Mouse (Mus musculus): ENCODE results near the gene Mest. TPM values are rescaled to one million over a fixed set of nuclear protein-coding genes. Genes with fewer than 3 reads are reported as not detected.

Mest gene
- polyA plus RNA-seq, 1 experiment from 2014 or later: 1,412 TPM

- peak; percentile 80 for ATAC-seq (ENCODE audit: insufficient number of reproducible peaks, insufficient read depth, low FRiP score, low TSS enrichment, low read depth)
- peaks cover 33% of the 10 kb centered on the region for H3K4me1 ChIP-seq (replicated peaks)
- peak overlapping the region; percentile 83 for H3K27ac ChIP-seq
- WGBS: 76% methylated on average over 9 of the region's 9 CpGs
- no peaks in the 10 kb centered on the region for H3K36me3 ChIP-seq
- H3K27me3 ChIP-seq: no peaks in the 10 kb centered on the region
- no peak overlapping the region for H3K9ac ChIP-seq (replicated peaks)
- H3K4me3 ChIP-seq (replicated peaks): no peak overlapping the region
- H3K4me2 ChIP-seq: no peak overlapping the region
- H3K9me3 ChIP-seq: no peaks in the 10 kb centered on the region
Measured at GRCm38 (mm10) chr6:30703977-30704602, 19.3 kb upstream of the Mest start.

GRCm38 (mm10) chr6:30709115-30709514, 14.2 kb upstream of the Mest start:
- ATAC-seq (ENCODE audit: insufficient number of reproducible peaks, insufficient read depth, low FRiP score, low TSS enrichment, low read depth): no peak
- Histone ChIP-seq H3K9me3 (no peaks in the 10 kb centered on the region), H3K27me3 (no peaks in the 10 kb centered on the region), H3K9ac (replicated peaks) (peak overlapping the region; percentile 28), H3K4me1 (replicated peaks) (peaks cover 55% of the 10 kb centered on the region), H3K4me2 (peak overlapping the region; percentile 36), H3K36me3 (no peaks in the 10 kb centered on the region), H3K4me3 (replicated peaks) (0 out of 2 replicates have a peak overlapping the region, but pooled peaks have one; percentile 3), H3K27ac (peak overlapping the region; percentile 96)
- WGBS: 17% methylated on average over 6 of the region's 6 CpGs

GRCm38 (mm10) chr6:30710371-30711364, 12.7 kb upstream of the Mest start:
- peaks cover 63% of the 10 kb centered on the region for H3K4me1 ChIP-seq (replicated peaks)
- ATAC-seq (ENCODE audit: insufficient number of reproducible peaks, insufficient read depth, low FRiP score, low TSS enrichment, low read depth): peak; percentile 72; the same call in 1 of the 2 replicates

GRCm38 (mm10) chr6:30711365-30711763, 12.0 kb upstream of the Mest start:
- peaks cover 70% of the 10 kb centered on the region for H3K4me1 ChIP-seq (replicated peaks)
- no peaks in the 10 kb centered on the region for H3K36me3 ChIP-seq
- H3K27ac ChIP-seq: peak overlapping the region; percentile 96
- no peak overlapping the region for H3K4me3 ChIP-seq (replicated peaks)
- 24% methylated on average over 10 of the region's 10 CpGs for WGBS
- no peak overlapping the region for H3K4me2 ChIP-seq
- H3K9ac ChIP-seq (replicated peaks): no peak overlapping the region
- no peak; the same call in 1 of the 2 replicates for ATAC-seq (ENCODE audit: insufficient number of reproducible peaks, insufficient read depth, low FRiP score, low TSS enrichment, low read depth)
- no peaks in the 10 kb centered on the region for H3K27me3 ChIP-seq
- no peaks in the 10 kb centered on the region for H3K9me3 ChIP-seq

More at GRCm38 (mm10) chr6:30710371-30711364, 12.7 kb upstream of the Mest start:
- 12% methylated on average over 25 of the region's 25 CpGs for WGBS
- Histone ChIP-seq H3K9me3 (no peaks in the 10 kb centered on the region), H3K4me2 (peak overlapping the region; percentile 36), H3K27me3 (no peaks in the 10 kb centered on the region), H3K9ac (replicated peaks) (no peak overlapping the region), H3K27ac (peak overlapping the region; percentile 96), H3K4me3 (replicated peaks) (no peak overlapping the region), H3K36me3 (no peaks in the 10 kb centered on the region)

GRCm38 (mm10) chr6:30712484-30712883, 10.9 kb upstream of the Mest start:
- peaks cover 71% of the 10 kb centered on the region for H3K4me1 ChIP-seq (replicated peaks)
- no peaks in the 10 kb centered on the region for H3K27me3 ChIP-seq
- WGBS: 41% methylated on average over 7 of the region's 7 CpGs
- no peak overlapping the region for H3K4me3 ChIP-seq (replicated peaks)
- peak overlapping the region; percentile 96 for H3K27ac ChIP-seq
- ATAC-seq (ENCODE audit: insufficient number of reproducible peaks, insufficient read depth, low FRiP score, low TSS enrichment, low read depth): no peak
- H3K36me3 ChIP-seq: no peaks in the 10 kb centered on the region
- no peaks in the 10 kb centered on the region for H3K9me3 ChIP-seq
- no peak overlapping the region for H3K9ac ChIP-seq (replicated peaks)
- H3K4me2 ChIP-seq: no peak overlapping the region

- WGBS: 57% methylated on average over 6 of the region's 6 CpGs
- no peaks in the 10 kb centered on the region for H3K36me3 ChIP-seq
- H3K4me1 ChIP-seq (replicated peaks): peaks cover 71% of the 10 kb centered on the region
- no peak overlapping the region for H3K9ac ChIP-seq (replicated peaks)
- peak overlapping the region; percentile 19; the same call in 1 of the 2 replicates for H3K4me2 ChIP-seq
- no peaks in the 10 kb centered on the region for H3K27me3 ChIP-seq
- no peak for ATAC-seq (ENCODE audit: insufficient number of reproducible peaks, insufficient read depth, low FRiP score, low TSS enrichment, low read depth)
- no peaks in the 10 kb centered on the region for H3K9me3 ChIP-seq
- H3K27ac ChIP-seq: peak overlapping the region; percentile 64
- H3K4me3 ChIP-seq (replicated peaks): no peak overlapping the region
Measured at GRCm38 (mm10) chr6:30713455-30713854, 9.9 kb upstream of the Mest start.

GRCm38 (mm10) chr6:30713896-30714295, 9.5 kb upstream of the Mest start:
- WGBS: 50% methylated on average over 11 of the region's 11 CpGs
- ATAC-seq (ENCODE audit: insufficient number of reproducible peaks, insufficient read depth, low FRiP score, low TSS enrichment, low read depth): no peak
- no peaks in the 10 kb centered on the region for H3K27me3 ChIP-seq
- no peaks in the 10 kb centered on the region for H3K9me3 ChIP-seq
- H3K36me3 ChIP-seq: no peaks in the 10 kb centered on the region
- no peak overlapping the region for H3K9ac ChIP-seq (replicated peaks)
- peak overlapping the region; percentile 64 for H3K27ac ChIP-seq
- H3K4me3 ChIP-seq (replicated peaks): no peak overlapping the region
- H3K4me1 ChIP-seq (replicated peaks): peaks cover 69% of the 10 kb centered on the region
- H3K4me2 ChIP-seq: peak overlapping the region; percentile 19; the same call in 1 of the 2 replicates

- H3K9ac ChIP-seq (replicated peaks): no peak overlapping the region
- no peaks in the 10 kb centered on the region for H3K9me3 ChIP-seq
- no peak overlapping the region for H3K4me2 ChIP-seq
- WGBS: 47% methylated on average over 5 of the region's 5 CpGs
- no peak for ATAC-seq (ENCODE audit: insufficient number of reproducible peaks, insufficient read depth, low FRiP score, low TSS enrichment, low read depth)
- peaks cover 59% of the 10 kb centered on the region for H3K4me1 ChIP-seq (replicated peaks)
- H3K27me3 ChIP-seq: no peaks in the 10 kb centered on the region
- H3K36me3 ChIP-seq: no peaks in the 10 kb centered on the region
- no peak overlapping the region for H3K4me3 ChIP-seq (replicated peaks)
- peak overlapping the region; percentile 72 for H3K27ac ChIP-seq
Measured at GRCm38 (mm10) chr6:30714891-30715471, 8.4 kb upstream of the Mest start.

GRCm38 (mm10) chr6:30716796-30717195, 6.6 kb upstream of the Mest start:
- Histone ChIP-seq H3K4me1 (replicated peaks) (peaks cover 51% of the 10 kb centered on the region), H3K4me2 (no peak overlapping the region), H3K9ac (replicated peaks) (no peak overlapping the region), H3K27ac (no peak overlapping the region), H3K9me3 (no peaks in the 10 kb centered on the region), H3K36me3 (no peaks in the 10 kb centered on the region), H3K27me3 (no peaks in the 10 kb centered on the region), H3K4me3 (replicated peaks) (no peak overlapping the region)
- ATAC-seq (ENCODE audit: insufficient number of reproducible peaks, insufficient read depth, low FRiP score, low TSS enrichment, low read depth): no peak
- WGBS: 94% methylated on average over 7 of the region's 7 CpGs

GRCm38 (mm10) chr6:30722385-30723164, 772 bp upstream of the Mest start:
- Histone ChIP-seq H3K27ac (no peak overlapping the region), H3K4me3 (replicated peaks) (no peak overlapping the region), H3K36me3 (no peaks in the 10 kb centered on the region), H3K9ac (replicated peaks) (no peak overlapping the region), H3K9me3 (no peaks in the 10 kb centered on the region), H3K27me3 (no peaks in the 10 kb centered on the region), H3K4me2 (no peak overlapping the region), H3K4me1 (replicated peaks) (peaks cover 26% of the 10 kb centered on the region)
- 73% methylated on average over 4 of the region's 4 CpGs for WGBS
- ATAC-seq (ENCODE audit: insufficient number of reproducible peaks, insufficient read depth, low FRiP score, low TSS enrichment, low read depth): no peak

Measured in limb, embryonic 12.5 days (tissue).